ENCODE assay signal across 8 mouse cellular contexts in genomic region chr7:5125549-5126406, GRCm38 (mm10). TPM values are rescaled to one million over a fixed set of nuclear protein-coding genes. Genes with fewer than 3 reads are reported as not detected.
DNase-seq lines count a peak whose midpoint lies in the region; ATAC-seq lines count a peak whose summit lies in the region.

Gene Rasl2-9 (minus strand): TSS chr7:5125950.

- intact Hi-C loops in gastrocnemius, postnatal 36 days (cut with DNase I): no loop called here
- intact Hi-C loops in left cerebral cortex, postnatal 14 days (cut with DNase I): no loop called here

- peak; percentile 91 for DNase-seq in adrenal gland, postnatal 14 days
- DNase-seq in embryo, embryonic 11.5 days (ENCODE audit: low read depth, low spot score): peak; percentile 17
- DNase-seq in gastrocnemius, postnatal 36 days: peak; percentile 57 to 65
- peak; percentile 78 to 84 for DNase-seq in left cerebral cortex, postnatal 14 days (ENCODE audit: low spot score in 2 of 2)
- peak; percentile 83 to 87 for DNase-seq in right cerebral cortex, postnatal 10 days (ENCODE audit: low spot score in 2 of 2)
- peak; percentile 55 to 66 for DNase-seq in urinary bladder, postnatal 36 days (ENCODE audit: low spot score in 2 of 2)

- H3K27ac ChIP-seq in intestine, embryonic 16.5 days (ENCODE audit: low read length): no peak within 1 kb of the TSS

- no peaks in the 10 kb centered on the region for H3K27me3 ChIP-seq in intestine, embryonic 16.5 days (replicated peaks; ENCODE audit: control insufficient read depth, insufficient read depth, low read length)

- no peaks in the 10 kb centered on the region for H3K9me3 ChIP-seq in intestine, embryonic 16.5 days (ENCODE audit: control insufficient read depth, low read length)

- WGBS in intestine, embryonic 16.5 days: 18% methylated on average over 42 of the region's 42 CpGs

- H3K36me3 ChIP-seq in intestine, embryonic 16.5 days (ENCODE audit: control insufficient read depth, insufficient read depth, low read length): no peaks in the 10 kb centered on the region

- peak within 1 kb of the TSS; percentile 75 for H3K4me2 ChIP-seq in intestine, embryonic 16.5 days (ENCODE audit: low read depth, low read length)

- ATAC-seq in intestine, embryonic 16.5 days: peak; percentile 96
- ATAC-seq in megakaryocyte progenitor cell, adult 5-6 weeks (replicated peaks; ENCODE audit: poor library complexity): peak; percentile 100

- H3K4me3 ChIP-seq in intestine, embryonic 16.5 days (ENCODE audit: low read length): peak within 1 kb of the TSS; percentile 42

- H3K4me1 ChIP-seq in intestine, embryonic 16.5 days (ENCODE audit: control insufficient read depth, insufficient read depth, low read length): 0 out of 2 replicates have a peak, but pooled peaks cover 3% of the 10 kb centered on the region

- H3K9ac ChIP-seq in intestine, embryonic 16.5 days (ENCODE audit: low read depth, low read length): peak within 1 kb of the TSS; percentile 67

RNA-seq across cellular contexts. Expression of gene Rasl2-9, which starts in this region (rescaled TPM):
- total RNA-seq in adrenal gland, postnatal 14 days (2021): 1.7 and 2.1 TPM in 2 replicates
- 1 to 10 TPM; 2.0 to 2.2 TPM for total RNA-seq in gastrocnemius, postnatal 36 days (2021)
- polyA plus RNA-seq in intestine, embryonic 16.5 days (2015; fragmentation: Nextera tagmentation; extraction: Ambion mirVana): 0.67 and 0.80 TPM in 2 replicates
- total RNA-seq in left cerebral cortex, postnatal 14 days (2021): under 1 TPM in 1 of 2 experiments, not detected in 1; 0.35 TPM
- total RNA-seq in megakaryocyte progenitor cell, adult 5-6 weeks (2015): not detected in 2 replicates
- total RNA-seq in megakaryocyte progenitor cell, adult 5-6 weeks (2017): not detected in 2 replicates

Comparison
In these comparisons a context has a peak if more than half of its experiments do, and no peak if none do; other contexts are left out.
1. Peak in ATAC-seq, H3K4me3 ChIP-seq, H3K9ac ChIP-seq and H3K4me2 ChIP-seq in intestine, embryonic 16.5 days; RNA of the gene not detected or under 1 TPM.
2. Peak in DNase-seq in left cerebral cortex, postnatal 14 days; RNA of the gene not detected or under 1 TPM.
3. Peak in ATAC-seq in megakaryocyte progenitor cell, adult 5-6 weeks; RNA of the gene not detected or under 1 TPM.
4. DNase-seq: peak in every context shown above with its lines; median percentile 91 in adrenal gland, postnatal 14 days; 85 in right cerebral cortex, postnatal 10 days; 81 in left cerebral cortex, postnatal 14 days; 61 in gastrocnemius, postnatal 36 days; 60 in urinary bladder, postnatal 36 days; 17 in embryo, embryonic 11.5 days.